Mouse (Mus musculus) lung, adult 2 months (tissue): Measurements from ENCODE around the gene Arl3.

Source experiments
- CTCF ChIP-seq: fragments of 200-500 bp; IDR thresholded peaks from 2 replicates; pipeline ENCODE4 v1.5.1; 2011; ENCODE audit warnings: mild to moderate bottlenecking, low read length, control low read depth; ENCODE audit not compliant: insufficient read depth
- POLR2A ChIP-seq: fragments of 200-500 bp; IDR thresholded peaks from 2 replicates; pipeline ENCODE4 v1.6.1; 2011; ENCODE audit warnings: low read depth, mild to moderate bottlenecking, control low read depth, low read length, borderline replicate concordance; ENCODE audit errors: extremely low read depth

- TF ChIP-seq CTCF (no peak), POLR2A (no peak)
Measured at GRCm38 (mm10) chr19:46572548-46572947, 450 bp downstream of the Arl3 start.
